Mouse (Mus musculus) kidney, postnatal 0 days (tissue): ENCODE results near the gene Rpl23. TPM values are rescaled to one million over a fixed set of nuclear protein-coding genes. Genes with fewer than 3 reads are reported as not detected.
A peak's percentile ranks its signal among the peaks of the same experiment; 100 is the strongest.

Experiments used
- ATAC-seq: fragments of 200-750 bp; cut with Nextera tagmentation; replicated peaks from 2 replicates; pipeline ENCODE4 v1.8.0; 2017; ENCODE audit warnings: low read depth, moderate number of reproducible peaks, moderate TSS enrichment, moderate library complexity; ENCODE audit not compliant: low FRiP score
- DNase-seq: peaks from one replicate; pipeline ENCODE4 v3.0.0-alpha.2; 2016; ENCODE audit warnings: low spot score
- H3K27ac ChIP-seq: fragments of 300-500 bp; sonication (generic); 2 replicates; pipeline ENCODE4 v1.5.1; 2014; ENCODE audit warnings: mild to moderate bottlenecking
- H3K27me3 ChIP-seq: fragments of 300-500 bp; sonication (generic); 2 replicates; pipeline ENCODE4 v1.6.1; 2014; ENCODE audit warnings: low read length, mixed read lengths; ENCODE audit not compliant: insufficient read depth
- H3K36me3 ChIP-seq: fragments of 300-500 bp; sonication (generic); 2 replicates; pipeline ENCODE4 v1.6.1; 2014; ENCODE audit warnings: low read length, mixed read lengths; ENCODE audit not compliant: insufficient read depth
- H3K4me1 ChIP-seq: fragments of 300-500 bp; sonication (generic); replicated peaks from 2 replicates; pipeline ENCODE4 v1.6.1; 2014; ENCODE audit warnings: antibody characterized with exemption, low read length, mixed read lengths; ENCODE audit not compliant: insufficient read depth
- H3K4me2 ChIP-seq: fragments of 300-500 bp; sonication (generic); 2 replicates; pipeline ENCODE4 v1.6.1; 2014; ENCODE audit warnings: mild to moderate bottlenecking, low read length, moderate library complexity, mixed read lengths
- H3K4me3 ChIP-seq: fragments of 300-500 bp; sonication (generic); replicated peaks from 2 replicates; pipeline ENCODE4 v1.5.1; 2014; ENCODE audit warnings: low read depth, low read length
- H3K9ac ChIP-seq: fragments of 300-500 bp; sonication (generic); 2 replicates; pipeline ENCODE4 v1.6.1; 2014; ENCODE audit warnings: low read depth, low read length
- H3K9me3 ChIP-seq: fragments of 300-500 bp; sonication (generic); replicated peaks from 2 replicates; pipeline ENCODE4 v1.6.1; 2016; ENCODE audit warnings: low read length, inconsistent platforms, mixed read lengths
- CTCF ChIP-seq: IDR thresholded peaks from 2 replicates; pipeline ENCODE4 v1.5.1; 2016; ENCODE audit warnings: antibody characterized with exemption, low read depth, mild to moderate bottlenecking, moderate library complexity
- WGBS: fragments of 180-500 bp; shearing (Covaris S2); extraction: QIAGEN DNeasy Blood & Tissue Kit; methylation state at CpG from one replicate; pipeline ENCODE4 v1.1.7; 2014; 5-methylcytosine and 5-hydroxymethylcytosine counted together
- polyA plus RNA-seq: library from polyadenylated mRNA; unstranded; fragments of >200 nt; fragmentation: Nextera tagmentation; extraction: Ambion mirVana; gene quantifications from 2 replicates; pipeline ENCODE4 v1.2.1, GENCODE M21; 2015

Rpl23 gene
- polyA plus RNA-seq, 1 experiment from 2014 or later = 863 TPM

DNA sequence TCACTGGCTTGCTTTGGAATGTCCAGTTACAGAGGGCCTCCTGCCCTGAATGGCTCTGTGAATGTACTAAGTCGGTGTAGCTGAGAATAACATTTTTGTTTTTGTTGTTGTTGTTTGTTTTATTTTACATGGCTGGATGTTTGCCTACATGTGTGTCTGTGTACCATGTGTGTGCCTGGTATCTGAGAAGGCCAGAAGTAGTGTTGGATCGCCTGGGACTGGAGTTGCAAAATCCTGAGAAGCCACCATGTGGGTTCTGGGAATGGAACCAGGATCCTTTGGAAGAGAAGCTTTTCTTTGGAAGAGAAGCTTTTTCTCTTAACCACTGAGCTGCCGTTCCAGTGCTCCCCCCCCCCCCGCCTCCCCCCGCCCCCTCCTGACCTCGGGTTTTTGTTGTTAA, 20.3 kb upstream of the Rpl23 start:
- Histone ChIP-seq H3K9ac (no peak overlapping the region), H3K4me2 (peak overlapping the region; percentile 81; the same call in 1 of the 2 replicates), H3K9me3 (no peaks in the 10 kb centered on the region), H3K27me3 (no peaks in the 10 kb centered on the region), H3K27ac (0 out of 2 replicates have a peak overlapping the region, but pooled peaks have one; percentile 93), H3K36me3 (no peaks in the 10 kb centered on the region), H3K4me1 (peaks cover 47% of the 10 kb centered on the region), H3K4me3 (no peak overlapping the region)
- DNase-seq (no peak), ATAC-seq (no peak)
- TF ChIP-seq CTCF = no peak
- 42% methylated on average over 4 of the region's 6 CpGs for WGBS

- WGBS = 32% methylated on average over 1 of the region's 1 CpGs
- TF ChIP-seq CTCF = no peak
These were observed 19.9 kb upstream of the Rpl23 start for GRCm38 (mm10) chr11:97802194-97802470.

GRCm38 (mm10) chr11:97801409-97802193, 19.4 kb upstream of the Rpl23 start:
- no peak; the same call in 1 of the 2 replicates for ATAC-seq
- Histone ChIP-seq H3K4me3 (peak overlapping the region; percentile 84), H3K36me3 (no peaks in the 10 kb centered on the region)

More at GRCm38 (mm10) chr11:97802194-97802470, 19.9 kb upstream of the Rpl23 start:
- Histone ChIP-seq H3K9me3 (no peaks in the 10 kb centered on the region), H3K4me1 (peaks cover 44% of the 10 kb centered on the region), H3K4me3 (no peak overlapping the region), H3K27me3 (no peaks in the 10 kb centered on the region), H3K9ac (no peak overlapping the region), H3K4me2 (peak overlapping the region; percentile 81), H3K27ac (peak overlapping the region; percentile 93; the same call in 1 of the 2 replicates), H3K36me3 (no peaks in the 10 kb centered on the region)
- DNase-seq = no peak
- no peak for ATAC-seq

GRCm38 (mm10) chr11:97800691-97801408, 18.6 kb upstream of the Rpl23 start:
- H3K4me2 ChIP-seq = peak overlapping the region; percentile 81
- peak overlapping the region; percentile 84 for H3K4me3 ChIP-seq
- WGBS = under 1% methylated on average over 17 of the region's 17 CpGs
- H3K36me3 ChIP-seq = no peaks in the 10 kb centered on the region
- H3K9ac ChIP-seq = peak overlapping the region; percentile 82
- peak overlapping the region; percentile 93 for H3K27ac ChIP-seq
- DNase-seq = peak; percentile 67
- no peak for TF ChIP-seq CTCF
- H3K4me1 ChIP-seq = peaks cover 36% of the 10 kb centered on the region
- H3K27me3 ChIP-seq = no peaks in the 10 kb centered on the region
- ATAC-seq = no peak
- H3K9me3 ChIP-seq = no peaks in the 10 kb centered on the region

More at GRCm38 (mm10) chr11:97801409-97802193, 19.4 kb upstream of the Rpl23 start:
- Histone ChIP-seq H3K4me1 (peaks cover 43% of the 10 kb centered on the region), H3K9ac (peak overlapping the region; percentile 82; the same call in 1 of the 2 replicates), H3K4me2 (peak overlapping the region; percentile 81), H3K9me3 (no peaks in the 10 kb centered on the region), H3K27me3 (no peaks in the 10 kb centered on the region), H3K27ac (peak overlapping the region; percentile 93)
- peak; percentile 62 for TF ChIP-seq CTCF
- WGBS = 21% methylated on average over 8 of the region's 8 CpGs
- peak; percentile 67 for DNase-seq

DNA sequence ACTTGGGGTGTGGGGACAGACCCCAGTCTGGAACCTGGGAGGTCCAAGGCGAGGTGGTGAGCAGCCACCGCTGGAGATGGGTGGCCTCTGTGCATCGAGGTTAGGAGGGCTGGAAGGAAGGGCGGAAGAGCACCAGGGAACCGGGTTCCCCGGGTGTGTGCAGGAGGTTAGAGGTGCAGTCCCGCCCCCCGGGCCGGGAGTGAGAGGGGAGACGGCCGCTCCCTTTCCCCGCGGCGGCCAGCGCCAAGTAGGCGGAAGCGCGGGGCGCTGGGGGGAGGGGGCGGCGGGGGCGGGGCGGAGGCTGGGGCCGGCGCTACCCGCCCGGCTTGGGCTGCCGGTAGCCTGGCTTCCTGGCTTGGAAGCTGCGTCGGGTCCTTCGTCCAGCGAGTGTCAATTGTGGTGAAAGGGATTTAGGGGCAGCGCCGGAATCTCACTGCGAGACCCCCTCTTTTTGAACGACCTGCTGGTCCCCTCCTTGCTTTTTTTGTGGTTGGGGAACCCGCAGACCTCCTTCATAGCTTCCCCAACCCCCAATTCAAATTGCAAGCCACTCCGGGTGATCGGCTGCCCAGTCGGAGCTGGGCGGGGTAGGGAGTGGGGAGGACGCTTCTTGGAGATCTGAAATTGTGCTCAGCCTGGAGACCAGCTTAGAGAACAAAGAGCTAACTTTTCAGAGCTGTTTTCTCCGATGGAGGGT, 17.9 kb upstream of the Rpl23 start:
- whole genome bisulfite sequencing = under 1% methylated on average over 31 of the region's 43 CpGs

More for the DNA sequence above, 17.9 kb upstream of the Rpl23 start:
- ATAC-seq (peak; percentile 71), DNase-seq (peak; percentile 74)
- Histone ChIP-seq H3K27me3 (no peaks in the 10 kb centered on the region), H3K9me3 (no peaks in the 10 kb centered on the region), H3K4me1 (peaks cover 30% of the 10 kb centered on the region), H3K36me3 (no peaks in the 10 kb centered on the region), H3K9ac (peak overlapping the region; percentile 82), H3K27ac (peak overlapping the region; percentile 93), H3K4me2 (peak overlapping the region; percentile 81), H3K4me3 (peak overlapping the region; percentile 84)
- TF ChIP-seq CTCF = no peak
